Mouse (Mus musculus) heart, postnatal 25 days (tissue): ENCODE results near the gene Cenpp. TPM values are rescaled to one million over a fixed set of nuclear protein-coding genes. Genes with fewer than 3 reads are reported as not detected.
A peak's percentile ranks its signal among the peaks of the same experiment; 100 is the strongest.

ENCODE experiments used
- DNase-seq: peaks from one replicate; pipeline ENCODE4 v3.0.0; 2022; ENCODE audit warnings: low spot score
- intact Hi-C: fragments of 180-260 bp; cut with DNase I; formaldehyde crosslinking; loops from one replicate; pipeline ENCODE4 v1.15.1; 2025
- total RNA-seq, 2 experiments: library from RNA; stranded (reverse); gene quantifications; 2 replicates each; pipeline ENCODE4 v1.2.3; 2021

Gene Cenpp
- total RNA-seq, 2 experiments from 2014 or later: 1.8 to 2.4 TPM

DNA sequence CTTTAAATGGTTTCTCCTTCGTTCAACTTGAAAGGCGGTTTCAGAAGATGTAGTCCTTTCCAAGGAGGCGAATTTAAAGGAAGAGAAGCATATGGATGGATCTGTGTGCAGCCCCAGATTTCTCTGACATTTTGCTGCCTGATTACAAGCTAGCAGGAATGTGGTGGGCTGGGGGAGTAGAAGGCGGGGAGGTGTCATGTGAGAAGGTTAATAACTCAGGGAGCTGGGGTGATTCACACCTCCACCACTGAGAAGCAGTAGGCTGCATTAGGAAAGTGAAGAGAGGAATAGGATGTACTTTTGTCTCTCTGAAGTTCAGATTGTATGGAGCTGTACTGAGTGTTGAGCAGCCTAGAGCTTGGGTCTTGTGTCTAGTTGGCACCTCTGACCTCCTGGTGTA is 230.6 kb downstream of the Cenpp start:
- intact Hi-C loops: no loop called here
- DNase-seq: no peak

DNA sequence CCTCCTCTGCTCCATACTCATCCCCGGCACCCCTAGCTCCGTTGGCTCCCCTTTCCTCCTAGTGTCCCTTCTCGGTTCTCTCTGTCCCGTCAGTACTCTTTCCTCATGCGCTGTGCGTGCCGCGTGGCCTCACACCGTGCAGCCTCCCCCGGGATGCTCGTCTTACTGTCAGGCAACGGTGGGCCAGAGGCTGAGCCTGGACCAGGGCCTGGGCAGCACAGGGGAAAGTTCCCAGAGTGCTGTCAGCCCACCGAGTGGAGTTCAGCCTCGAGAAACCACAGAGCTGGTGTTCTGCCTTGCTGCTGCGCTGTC is 231.0 kb downstream of the Cenpp start:
- intact Hi-C loops: no loop called here
- DNase-seq: no peak

GRCm38 (mm10) chr13:49420754-49421605 is 231.6 kb downstream of the Cenpp start, which contains the start of gene Ippk:
Gene Ippk (plus strand): TSS chr13:49421249.
- intact Hi-C loops: no loop called here
- peak; percentile 98 for DNase-seq

Other genes with a start within 250 kb of the Cenpp start
- gene Ippk, start 231.5 kb downstream of the Cenpp start, total RNA-seq: 1 to 10 TPM; 5.6 to 6.4 TPM
- 1 to 10 TPM; 1.5 TPM for gene Tes3-ps, start 159.5 kb downstream of the Cenpp start, total RNA-seq
- gene Ecm2, start 148.0 kb downstream of the Cenpp start, total RNA-seq: 10 to 100 TPM; 15.1 to 16.1 TPM
- gene Aspn, start 108.3 kb downstream of the Cenpp start, total RNA-seq: 10 to 100 TPM; 24.0 to 28.6 TPM
- 1 to 10 TPM in 1 of 2 experiments, under 1 TPM in 1; 0.84 to 1.5 TPM for gene Omd, start 70.3 kb downstream of the Cenpp start, total RNA-seq
- 10 to 100 TPM; 85.5 to 89.3 TPM for gene Ogn, start 44.7 kb downstream of the Cenpp start, total RNA-seq
- gene Nol8, start 293 bp upstream of the Cenpp start, total RNA-seq: 10 to 100 TPM; 14.9 to 16.9 TPM
- gene Iars, start 29.3 kb upstream of the Cenpp start, total RNA-seq: 10 to 100 TPM; 62.4 to 62.6 TPM
- gene Gm30302, start 146.2 kb upstream of the Cenpp start, total RNA-seq: under 1 TPM; 0.11 to 0.16 TPM